In the genomic region with DNA sequence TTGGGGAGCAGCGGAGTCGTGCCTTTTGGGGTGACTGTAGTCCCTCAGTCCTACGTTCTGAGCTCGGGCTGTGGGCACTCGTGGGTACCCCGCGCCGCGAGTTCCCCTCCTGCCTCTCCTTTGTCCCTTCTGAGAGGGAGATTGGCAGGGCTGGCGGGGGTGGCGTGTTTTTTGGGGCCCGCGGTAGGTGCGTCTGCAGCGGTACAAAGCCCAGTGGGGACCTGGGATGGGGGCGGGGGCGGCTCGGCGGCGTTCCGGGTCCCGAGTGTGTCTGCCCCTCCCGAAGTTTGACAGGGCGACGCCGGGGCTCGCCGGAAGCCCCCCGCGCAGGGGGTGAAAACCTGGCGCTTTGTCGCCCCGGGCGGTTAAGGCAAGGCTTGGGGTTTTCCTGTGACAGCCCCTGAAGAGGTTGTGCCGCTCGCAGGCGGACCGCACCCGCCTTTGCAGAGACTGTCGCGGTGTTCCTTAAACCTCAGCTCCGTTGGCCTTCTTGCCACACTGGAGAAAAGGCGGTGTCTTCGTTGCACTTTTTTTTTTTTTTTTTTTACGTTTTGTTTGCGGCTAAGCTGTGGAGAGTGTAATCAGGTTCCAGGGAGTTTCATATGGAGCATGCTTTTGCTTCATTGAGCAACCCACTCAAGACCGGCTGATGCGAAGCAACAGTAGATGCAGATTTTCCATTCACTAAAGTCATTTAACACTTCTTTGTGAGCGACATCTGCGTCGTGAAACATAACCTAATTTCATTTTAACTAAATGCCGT, we compare ENCODE assay signal across 8 mouse cellular contexts. TPM values are rescaled to one million over a fixed set of nuclear protein-coding genes. Genes with fewer than 3 reads are reported as not detected.
A peak's percentile ranks its signal among the peaks of the same experiment; 100 is the strongest.
DNase-seq lines count a peak whose midpoint lies in the region; ATAC-seq and TF ChIP-seq lines count a peak whose summit lies in the region.

No protein-coding gene starts in this region.

- H3K36me3 ChIP-seq in forebrain, embryonic 11.5 days (ENCODE audit: control insufficient read depth, insufficient read depth, low read length): no peaks in the 10 kb centered on the region

- H3K9me3 ChIP-seq in forebrain, embryonic 11.5 days (ENCODE audit: control insufficient read depth, low read length): no peaks in the 10 kb centered on the region

- H3K27ac ChIP-seq in forebrain, embryonic 11.5 days (ENCODE audit: low read depth, low read length): peak overlapping the region; percentile 79

- peak; percentile 46 for DNase-seq in ES-CJ7 (ENCODE audit: low read depth, low spot score)
- peak; percentile 74 for DNase-seq in brain, embryonic 14.5 days (ENCODE audit: low read depth)
- peak; percentile 84 for DNase-seq in forebrain, embryonic 11.5 days (ENCODE audit: low spot score)
- DNase-seq in heart, postnatal 36 days: peak; percentile 56 to 74
- peak; percentile 31 to 41 for DNase-seq in layer of hippocampus, postnatal 36 days
- peak; percentile 52 for DNase-seq in right cerebral cortex, postnatal 14 days
- peak; percentile 31 to 42 for DNase-seq in urinary bladder, postnatal 36 days (ENCODE audit: low spot score in 2 of 2)

- H3K4me1 ChIP-seq in forebrain, embryonic 11.5 days (replicated peaks; ENCODE audit: control insufficient read depth, insufficient read depth, low read length): peaks cover 2% of the 10 kb centered on the region; the same call in 1 of the 2 replicates

- peak overlapping the region; percentile 83 for H3K4me2 ChIP-seq in forebrain, embryonic 11.5 days (ENCODE audit: low read depth, low read length, severe bottlenecking)

- under 1% methylated on average over 51 of the region's 52 CpGs for WGBS in forebrain, embryonic 11.5 days

- no peak for TF ChIP-seq POLR2A in brain, embryonic 14.5 days (IDR thresholded peaks at IDR 0.05; ENCODE audit: borderline replicate concordance, extremely low read depth, insufficient read depth, insufficient read length, poor library complexity, severe bottlenecking)

- H3K4me3 ChIP-seq in forebrain, embryonic 11.5 days (ENCODE audit: low read depth, low read length): peak overlapping the region; percentile 86

- no peak for TF ChIP-seq CTCF in brain, embryonic 14.5 days (IDR thresholded peaks at IDR 0.05; ENCODE audit: borderline replicate concordance, extremely low read depth, insufficient read depth, insufficient read length)

- H3K27me3 ChIP-seq in forebrain, embryonic 11.5 days (ENCODE audit: control insufficient read depth, insufficient read depth, low read length): no peaks in the 10 kb centered on the region

- intact Hi-C loops in heart, postnatal 36 days (cut with DNase I): loop anchor here (2.0 to 5.0 kb wide), 3 partner anchors 59 to 807 kb away; a partner anchor contains a TSS

- peak; percentile 19 for ATAC-seq in forebrain, embryonic 11.5 days (replicated peaks; ENCODE audit: low FRiP score)
- ATAC-seq in megakaryocyte, adult 5-6 weeks (ENCODE audit: poor library complexity, severe bottlenecking): peak; percentile 53

- peak overlapping the region; percentile 90 for H3K9ac ChIP-seq in forebrain, embryonic 11.5 days (ENCODE audit: low read length)

RNA-seq across cellular contexts. Expression of a gene that starts 0.8 kb away (rescaled TPM):
- 21.0 and 24.2 TPM in 2 replicates for polyA plus RNA-seq in brain, embryonic 14.5 days (2012; rRNA removed)
- 11.9 and 14.4 TPM in 2 replicates for polyA plus RNA-seq in forebrain, embryonic 11.5 days (2014; fragmentation: Nextera tagmentation; extraction: Ambion mirVana)
- 10 to 100 TPM; 70.4 to 71.4 TPM for total RNA-seq in heart, postnatal 36 days (2021)
- total RNA-seq in layer of hippocampus, postnatal 36 days (2021): 10 to 100 TPM; 62.1 to 62.4 TPM
- total RNA-seq in megakaryocyte, adult 5-6 weeks (2015): 65.5 and 68.1 TPM in 2 replicates
- total RNA-seq in megakaryocyte, adult 5-6 weeks (2017): 95.3 and 105 TPM in 2 replicates

Comparison
In these comparisons a context has a peak if more than half of its experiments do, and no peak if none do; other contexts are left out.
1. Peak in every context shown above with its lines: DNase-seq, ATAC-seq, H3K4me3 ChIP-seq and H3K27ac ChIP-seq.